Mouse (Mus musculus) neutrophil, adult 59 days (primary cell): Measurements from ENCODE around the gene Btbd7. TPM values are rescaled to one million over a fixed set of nuclear protein-coding genes. Genes with fewer than 3 reads are reported as not detected.

Source experiments
- total RNA-seq, 2 experiments: library from RNA; stranded (reverse); gene quantifications; 1 replicate in 1 of 2; 2 replicates in 1 of 2; pipeline ENCODE4 v1.2.4; 2023

The Btbd7 gene
- total RNA-seq: 10 to 100 TPM; 35.7 to 38.0 TPM

GRCm38 (mm10) chr12:102878031-102878823 is at the start of gene Btbd7:
Gene Btbd7, minus strand, starts transcription at chr12:102878471.

DNA sequence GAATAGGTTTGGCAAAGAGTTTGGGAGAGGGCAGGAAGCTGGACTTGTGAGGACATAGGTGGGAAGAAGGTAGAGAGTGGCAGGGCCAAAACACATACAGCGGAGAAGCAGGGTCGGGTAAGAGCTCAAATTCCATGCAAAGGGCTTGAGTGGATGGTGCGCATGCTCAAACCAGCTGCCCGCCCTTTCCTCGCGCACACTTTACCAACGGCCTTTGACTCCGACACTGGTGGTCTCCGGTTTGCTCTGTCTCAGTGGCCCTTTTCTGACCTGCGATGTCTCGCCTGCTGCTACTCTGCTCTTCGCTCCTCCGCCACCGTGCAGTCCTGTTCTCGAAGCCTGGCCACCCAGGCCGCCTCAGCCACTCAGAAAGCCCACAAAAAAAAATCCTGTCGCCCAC is 20.8 kb upstream of the Btbd7 start, which contains the start of gene Cox8c:
Gene Cox8c, plus strand, starts transcription at position 226 of the 400 bp plus-strand sequence.

DNA sequence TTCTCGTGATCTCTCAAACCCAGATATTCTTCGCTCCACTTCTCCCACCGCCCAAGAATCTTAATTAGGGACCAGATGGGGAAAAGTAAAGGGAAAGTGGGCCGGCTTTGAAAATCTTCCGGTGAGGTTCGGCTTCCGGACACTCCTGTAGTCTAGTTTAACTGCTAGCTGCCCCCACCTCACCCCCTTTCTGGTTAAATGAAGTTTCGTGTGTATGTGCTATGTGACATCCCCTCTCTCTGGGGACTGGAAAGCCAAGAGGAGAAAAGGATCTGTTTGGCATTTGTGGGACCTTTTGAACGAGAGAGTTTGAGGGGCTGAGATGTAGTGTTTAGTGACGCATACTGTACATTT is 119.9 kb downstream of the Btbd7 start, which contains the start of gene Gm20604:
Gene Gm20604, minus strand, starts transcription at position 270 of the 354 bp plus-strand sequence.

DNA sequence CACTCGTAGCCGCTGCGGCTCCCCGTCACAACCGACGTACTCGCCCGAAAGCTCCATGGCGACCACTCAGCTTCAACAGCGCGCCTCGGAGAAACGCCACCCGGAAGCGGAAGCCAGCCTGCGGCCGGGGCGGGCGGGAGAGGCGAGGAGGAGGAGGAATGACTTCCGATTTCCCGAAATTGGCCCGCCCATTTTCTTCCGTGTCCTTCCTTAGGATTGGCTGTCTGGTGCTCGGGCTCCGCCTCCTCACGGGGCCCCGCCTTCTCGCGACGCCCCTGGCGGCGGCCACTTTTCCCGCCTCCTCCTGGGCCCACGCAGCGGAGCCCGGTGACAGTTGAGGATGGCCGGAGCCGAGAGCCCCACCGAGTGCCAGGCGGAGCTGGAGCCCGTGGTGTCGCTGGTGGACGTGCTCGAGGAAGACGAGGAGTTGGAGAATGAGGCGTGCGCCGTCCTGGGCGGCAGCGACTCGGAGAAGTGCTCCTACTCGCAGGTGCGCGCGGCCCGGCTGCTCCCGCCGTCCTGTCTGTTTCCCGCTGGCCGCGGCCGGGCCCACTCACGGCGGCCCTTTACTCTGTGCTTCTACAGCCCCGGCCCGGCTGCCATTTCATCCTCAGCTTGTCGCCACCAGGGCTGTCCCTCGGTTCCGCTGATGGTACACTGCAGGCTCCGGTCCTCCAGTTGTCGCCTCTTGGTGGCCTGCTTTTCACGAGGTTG is 120.4 kb downstream of the Btbd7 start, which contains the start of the genes Gm28051, Gon7 and Ubr7:
Gene Gm28051, minus strand, starts transcription at position 77 of the 714 bp plus-strand sequence.
Gene Gon7, minus strand, starts transcription at position 115 of the 714 bp plus-strand sequence.
Gene Ubr7, plus strand, starts transcription at position 279 of the 714 bp plus-strand sequence.

DNA sequence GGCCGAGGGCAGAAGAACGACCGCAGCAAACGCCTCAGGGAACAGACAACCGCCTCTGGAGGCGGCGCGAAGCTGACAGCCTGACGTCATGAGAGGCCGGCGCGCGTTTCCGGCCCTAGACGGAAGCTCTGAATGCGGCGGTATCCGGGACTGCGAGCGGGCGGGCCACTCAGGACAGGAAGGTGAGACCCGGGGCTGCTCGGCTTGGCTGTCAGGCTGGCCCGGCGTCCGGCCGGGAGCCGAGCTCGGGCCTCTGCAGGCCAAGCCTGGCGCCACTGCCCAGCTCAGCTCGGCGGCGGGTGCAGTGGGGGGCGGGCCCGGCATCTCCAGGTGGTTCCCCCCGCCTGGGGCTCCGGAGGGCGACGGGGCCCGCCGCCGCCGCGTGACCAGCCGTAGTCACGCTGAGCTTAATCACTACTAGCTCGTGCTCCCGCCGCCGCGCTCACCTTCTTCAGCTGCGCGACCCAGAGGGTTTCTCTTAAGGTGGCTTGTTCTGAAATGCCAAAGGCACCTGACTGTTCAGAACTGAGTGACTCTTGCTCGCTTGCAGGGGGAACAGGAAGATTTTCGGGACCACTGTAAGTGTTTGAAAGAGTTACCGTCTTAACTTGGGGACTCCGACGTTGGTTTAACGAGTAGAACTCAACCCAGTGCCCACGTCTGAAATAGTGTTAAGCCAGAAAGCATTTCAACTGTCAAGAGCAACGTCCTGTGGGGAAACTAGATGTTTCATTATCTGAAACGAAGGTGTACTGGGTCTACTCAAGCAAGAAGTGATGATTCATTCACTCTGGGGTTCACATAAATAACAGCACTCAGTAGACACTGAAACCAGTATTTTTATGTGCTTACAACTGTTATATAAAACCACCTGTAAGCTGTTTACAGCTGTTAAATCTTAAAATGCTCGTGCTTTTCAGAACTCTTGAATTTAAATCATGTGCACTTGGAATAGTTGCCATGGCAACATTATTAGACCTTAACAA is 134.4 kb downstream of the Btbd7 start, which contains the start of the genes Moap1 and Tmem251:
Gene Moap1, minus strand, starts transcription at position 73 of the 986 bp plus-strand sequence.
Gene Tmem251, plus strand, starts transcription at position 174 of the 986 bp plus-strand sequence.

Other genes with a start within 250 kb of the Btbd7 start
- gene Itpk1, start 173.5 kb downstream of the Btbd7 start, total RNA-seq: 10 to 100 TPM; 36.2 to 39.1 TPM
- gene Moap1, start 134.8 kb downstream of the Btbd7 start, total RNA-seq: 1 to 10 TPM; 4.4 to 6.1 TPM
- 10 to 100 TPM; 13.9 to 15.3 TPM for gene Tmem251, start 134.7 kb downstream of the Btbd7 start, total RNA-seq
- gene Gm28051, start 120.7 kb downstream of the Btbd7 start, total RNA-seq: not detected
- 10 to 100 TPM; 16.7 to 16.9 TPM for gene Gon7, start 120.7 kb downstream of the Btbd7 start, total RNA-seq
- gene Ubr7, start 120.5 kb downstream of the Btbd7 start, total RNA-seq: 10 to 100 TPM; 13.9 to 15.4 TPM
- gene Gm20604, start 119.8 kb downstream of the Btbd7 start, total RNA-seq: 1 to 10 TPM; 6.1 to 6.8 TPM
- not detected for gene Cox8c, start 20.8 kb upstream of the Btbd7 start, total RNA-seq
- gene Unc79, start 70.4 kb upstream of the Btbd7 start, total RNA-seq: not detected